Mouse (Mus musculus): ENCODE measurements around the gene Elmsan1. TPM values are rescaled to one million over a fixed set of nuclear protein-coding genes. Genes with fewer than 3 reads are reported as not detected.
A peak's percentile ranks its signal among the peaks of the same experiment; 100 is the strongest.

Gene Elmsan1
- polyA plus RNA-seq, 1 experiment from 2014 or later = 6.3 TPM

DNA sequence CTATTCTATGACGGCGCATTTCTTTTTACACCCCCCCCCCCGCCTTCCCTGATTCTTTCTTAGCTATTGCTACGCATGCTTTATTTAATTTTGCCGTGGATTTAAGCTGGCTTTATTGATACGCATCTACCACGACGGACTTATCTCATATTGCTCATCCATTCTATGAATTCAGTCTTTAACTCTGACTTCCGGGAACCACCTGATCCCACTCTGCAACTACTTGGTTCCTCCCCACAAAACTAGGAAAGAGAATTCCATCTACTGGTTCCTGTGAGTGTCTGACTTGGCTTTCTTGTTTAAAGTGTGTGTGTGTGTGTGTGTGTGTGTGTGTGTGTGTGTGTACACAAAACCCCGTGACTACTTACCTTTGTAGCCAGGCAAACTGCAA, 70.1 kb downstream of the Elmsan1 start:
- Histone ChIP-seq H3K4me2 (replicated peaks) (peak overlapping the region; percentile 94), H3K4me3 (peak overlapping the region; percentile 59), H3K27ac (no peak overlapping the region), H3K4me1 (peaks cover 19% of the 10 kb centered on the region), H3K9me3 (no peaks in the 10 kb centered on the region), H3K9ac (no peak overlapping the region), H3K27me3 (replicated peaks) (no peaks in the 10 kb centered on the region), H3K36me3 (peaks cover 17% of the 10 kb centered on the region)
- WGBS = 6% methylated on average over 10 of the region's 10 CpGs
- ATAC-seq (ENCODE audit: low FRiP score, low read depth) = 0 out of 2 replicates have a peak, but pooled peaks have one; percentile 26

DNA sequence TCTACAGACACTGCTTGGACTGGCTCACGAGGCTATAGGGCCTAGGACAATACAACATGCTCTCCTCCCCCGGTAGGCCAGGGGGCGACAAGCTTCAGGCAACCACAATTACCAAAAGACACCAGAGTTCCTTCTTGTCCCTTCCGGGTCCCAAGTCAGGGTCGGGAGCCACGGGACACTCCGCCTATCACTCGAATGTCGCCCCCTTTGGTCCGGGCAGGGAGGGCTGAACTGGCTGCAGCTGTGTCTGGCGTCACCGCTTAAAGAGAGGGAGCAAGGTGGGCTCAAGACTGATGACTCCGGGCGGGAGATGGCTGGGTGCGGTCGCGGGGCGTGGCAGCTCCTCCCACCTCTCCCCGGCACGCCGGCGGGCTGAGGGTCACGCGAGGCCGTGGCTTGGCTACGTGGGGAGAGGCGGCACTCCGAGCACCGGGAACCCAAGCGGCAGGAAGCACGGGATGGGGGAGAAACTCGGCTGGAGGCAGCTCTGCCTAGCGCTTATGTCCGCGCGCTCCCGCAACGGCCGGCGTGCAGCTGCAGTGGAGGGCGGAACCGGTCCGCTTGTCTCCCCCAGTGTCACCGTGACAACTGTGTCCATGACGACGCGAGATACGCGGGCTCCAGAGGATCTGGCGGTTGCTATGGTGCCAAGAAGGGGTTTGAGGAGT, 70.6 kb downstream of the Elmsan1 start, which contains the start of gene Pnma1:
Pnma1 (minus strand) TSS at position 536 of the 668 bp plus-strand sequence.
- Histone ChIP-seq H3K4me1 (peaks cover 19% of the 10 kb centered on the region), H3K27ac (no peak within 1 kb of the TSS), H3K9ac (peak within 1 kb of the TSS; percentile 68), H3K4me2 (replicated peaks) (peak within 1 kb of the TSS; percentile 94), H3K36me3 (peaks cover 14% of the 10 kb centered on the region), H3K4me3 (peak within 1 kb of the TSS; percentile 59), H3K9me3 (no peaks in the 10 kb centered on the region), H3K27me3 (replicated peaks) (no peaks in the 10 kb centered on the region)
- under 1% methylated on average over 50 of the region's 50 CpGs for WGBS
- ATAC-seq (ENCODE audit: low FRiP score, low read depth) = peak; percentile 94

DNA sequence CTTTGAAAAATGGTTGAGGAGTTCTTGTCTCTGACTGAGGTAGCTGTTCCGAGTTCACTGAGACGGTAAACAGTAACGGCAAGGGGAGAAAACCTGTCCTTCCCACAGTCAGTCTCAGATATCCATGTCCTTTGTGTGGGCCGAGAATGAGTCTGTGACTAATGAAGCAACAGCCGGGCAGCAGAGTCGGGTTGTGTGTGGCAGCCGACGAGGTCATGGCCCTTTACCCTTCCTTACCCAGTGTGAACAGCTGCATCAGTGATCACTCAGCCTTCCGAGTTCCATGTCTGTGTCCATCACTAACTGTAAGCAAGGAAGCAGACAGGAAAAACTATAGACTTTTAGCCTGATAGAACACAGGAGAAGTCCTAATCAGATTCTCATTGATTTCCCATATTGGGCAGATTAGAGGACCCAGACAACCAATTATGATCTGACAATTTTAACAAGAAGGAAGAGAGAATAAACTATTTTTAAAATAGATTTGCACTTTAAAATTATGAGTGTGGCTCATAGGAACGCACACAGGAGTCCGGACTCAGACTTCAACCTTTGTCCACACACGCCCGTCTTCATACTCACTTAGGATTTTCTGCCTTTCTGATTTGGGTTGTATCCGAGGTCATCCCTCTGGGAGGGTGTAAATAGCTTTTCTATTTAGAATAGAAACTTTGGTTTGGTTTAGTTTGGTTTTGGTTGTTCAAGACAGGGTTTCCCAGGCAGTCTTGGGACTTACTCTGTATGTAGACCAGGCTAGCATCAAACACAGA, 76.2 kb downstream of the Elmsan1 start:
- no peak for ATAC-seq (ENCODE audit: low FRiP score, low read depth)
- no peaks in the 10 kb centered on the region for H3K4me1 ChIP-seq

DNA sequence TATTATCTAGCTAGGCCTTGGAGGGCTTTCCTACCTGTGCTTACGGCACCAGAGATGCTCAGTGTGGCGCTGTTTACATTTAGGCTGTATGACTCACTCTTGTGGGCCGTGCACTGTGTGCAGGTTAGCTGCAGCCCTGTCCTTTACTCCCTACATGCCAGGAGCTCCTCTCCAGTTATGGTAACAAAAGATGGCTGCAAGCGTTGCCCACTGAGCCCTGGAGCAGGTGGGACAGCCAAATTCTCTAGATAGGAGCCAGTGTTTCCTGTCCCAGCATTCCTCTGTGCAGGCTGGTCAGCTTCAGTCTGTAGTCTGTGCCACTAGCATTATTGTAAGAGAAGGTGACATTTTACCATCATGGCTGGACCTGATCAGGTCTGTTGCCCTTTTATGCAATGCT, 77.4 kb downstream of the Elmsan1 start:
- Histone ChIP-seq H3K4me3 (no peak overlapping the region), H3K27ac (no peak overlapping the region), H3K9ac (no peak overlapping the region), H3K27me3 (replicated peaks) (no peaks in the 10 kb centered on the region), H3K4me2 (replicated peaks) (no peak overlapping the region), H3K9me3 (no peaks in the 10 kb centered on the region), H3K4me1 (no peaks in the 10 kb centered on the region), H3K36me3 (peaks cover 17% of the 10 kb centered on the region)
- WGBS = 88% methylated on average over 4 of the region's 4 CpGs
- ATAC-seq (ENCODE audit: low FRiP score, low read depth) = no peak

More for the DNA sequence above, 76.2 kb downstream of the Elmsan1 start:
- no peaks in the 10 kb centered on the region for H3K27me3 ChIP-seq (replicated peaks)
- no peak overlapping the region for H3K4me3 ChIP-seq
- H3K36me3 ChIP-seq = peaks cover 8% of the 10 kb centered on the region
- no peak overlapping the region for H3K9ac ChIP-seq
- WGBS = 42% methylated on average over 14 of the region's 14 CpGs
- no peak overlapping the region for H3K27ac ChIP-seq
- H3K4me2 ChIP-seq (replicated peaks) = no peak overlapping the region
- no peaks in the 10 kb centered on the region for H3K9me3 ChIP-seq

DNA sequence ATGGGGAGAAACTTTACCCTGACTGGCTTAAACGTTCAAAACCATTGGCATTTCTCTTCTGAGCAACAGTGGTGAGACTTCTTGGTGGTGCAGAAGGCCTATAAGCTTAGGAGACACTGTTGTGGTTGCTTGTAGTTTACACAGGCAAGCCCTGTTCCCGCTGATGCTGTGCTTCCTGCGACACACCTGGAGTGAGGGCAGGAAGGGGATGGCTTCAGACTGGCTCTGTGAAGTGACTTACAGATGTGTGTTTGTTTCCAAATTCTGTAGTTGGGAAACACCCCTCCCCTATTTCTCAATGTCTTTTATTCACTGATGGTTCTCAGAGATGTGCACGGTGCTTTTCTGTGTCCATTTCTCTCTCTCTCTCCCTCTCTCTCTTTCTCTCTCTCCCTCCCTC, 78.5 kb downstream of the Elmsan1 start:
- ATAC-seq (ENCODE audit: low FRiP score, low read depth) = no peak
- WGBS = 71% methylated on average over 4 of the region's 4 CpGs

DNA sequence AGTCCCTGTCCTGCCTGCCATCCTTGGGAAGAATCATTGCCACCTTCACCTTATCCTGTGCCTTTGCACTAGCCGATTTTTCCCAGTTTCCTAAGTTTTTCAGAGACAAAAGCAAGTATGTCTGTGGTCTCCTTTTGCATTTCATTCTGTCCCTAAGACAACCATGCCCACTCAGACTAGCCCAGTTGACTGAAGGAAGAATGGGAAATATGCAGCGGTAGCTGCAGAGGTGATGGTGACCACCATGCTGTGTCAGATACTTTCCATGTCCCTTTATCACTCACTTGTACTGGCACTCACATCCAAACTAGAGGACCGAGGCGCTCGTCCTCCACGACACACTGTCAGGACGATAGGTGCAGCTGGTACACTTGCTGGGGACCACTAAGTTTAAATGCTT, 81.5 kb downstream of the Elmsan1 start:
- WGBS = 93% methylated on average over 7 of the region's 7 CpGs
- ATAC-seq (ENCODE audit: low FRiP score, low read depth) = no peak
- no peak overlapping the region for H3K4me3 ChIP-seq
- no peaks in the 10 kb centered on the region for H3K27me3 ChIP-seq (replicated peaks)
- peaks cover 20% of the 10 kb centered on the region for H3K36me3 ChIP-seq
- H3K4me1 ChIP-seq = no peaks in the 10 kb centered on the region
- no peak overlapping the region for H3K27ac ChIP-seq
- H3K9me3 ChIP-seq = no peaks in the 10 kb centered on the region
- H3K4me2 ChIP-seq (replicated peaks) = no peak overlapping the region
- H3K9ac ChIP-seq = no peak overlapping the region

More for the DNA sequence above, 78.5 kb downstream of the Elmsan1 start:
- no peaks in the 10 kb centered on the region for H3K4me1 ChIP-seq
- no peaks in the 10 kb centered on the region for H3K27me3 ChIP-seq (replicated peaks)
- H3K4me3 ChIP-seq = no peak overlapping the region
- no peak overlapping the region for H3K27ac ChIP-seq
- H3K4me2 ChIP-seq (replicated peaks) = no peak overlapping the region
- H3K9me3 ChIP-seq = no peaks in the 10 kb centered on the region
- H3K9ac ChIP-seq = no peak overlapping the region
- H3K36me3 ChIP-seq = peaks cover 18% of the 10 kb centered on the region

DNA sequence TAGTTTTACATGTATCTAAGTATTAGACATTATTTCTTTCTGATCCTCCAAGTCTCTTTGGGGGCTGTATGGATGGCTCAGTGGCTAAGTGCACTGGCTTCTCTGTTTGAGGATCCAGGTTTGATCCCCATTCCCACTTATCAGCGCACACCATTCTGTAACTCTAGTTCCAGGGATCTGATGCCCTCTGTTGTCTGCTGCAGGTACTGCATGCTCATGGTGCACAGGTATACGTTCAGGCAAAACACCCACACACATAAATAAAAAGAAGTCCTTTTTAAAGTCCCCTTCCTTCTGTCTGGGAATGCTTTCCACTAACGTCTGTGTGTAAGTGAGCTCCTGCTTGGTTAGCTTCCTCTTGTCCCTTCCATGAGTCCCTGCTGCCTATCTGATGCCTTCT, 86.4 kb downstream of the Elmsan1 start:
- no peak for ATAC-seq (ENCODE audit: low FRiP score, low read depth)
- Histone ChIP-seq H3K36me3 (peaks cover 36% of the 10 kb centered on the region), H3K27me3 (replicated peaks) (no peaks in the 10 kb centered on the region), H3K4me1 (no peaks in the 10 kb centered on the region), H3K9ac (no peak overlapping the region), H3K27ac (no peak overlapping the region), H3K4me3 (no peak overlapping the region), H3K9me3 (no peaks in the 10 kb centered on the region), H3K4me2 (replicated peaks) (no peak overlapping the region)
- WGBS = 62% methylated on average over 3 of the region's 3 CpGs

DNA sequence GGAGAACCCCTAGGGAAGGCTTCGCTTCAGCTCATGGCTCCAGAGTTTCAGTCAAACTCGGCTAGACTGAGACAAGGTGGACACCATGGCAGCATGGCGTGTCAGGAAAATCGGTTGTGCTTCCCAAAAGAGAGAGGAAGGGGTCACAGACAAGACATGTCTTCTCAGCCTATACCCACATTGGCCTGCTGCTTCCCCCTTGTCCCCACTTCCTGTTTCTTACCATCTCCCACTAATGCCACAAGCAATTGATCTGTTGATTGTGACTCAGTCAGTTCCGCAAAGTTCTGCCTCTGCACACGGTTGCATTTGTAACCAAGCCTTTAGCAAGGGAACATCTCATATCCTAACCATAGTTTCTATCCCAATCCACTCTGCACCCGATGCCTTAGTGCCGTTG, 88.8 kb downstream of the Elmsan1 start:
- Histone ChIP-seq H3K9ac (no peak overlapping the region), H3K4me3 (no peak overlapping the region), H3K4me1 (no peaks in the 10 kb centered on the region), H3K27me3 (replicated peaks) (no peaks in the 10 kb centered on the region), H3K4me2 (replicated peaks) (no peak overlapping the region), H3K36me3 (peaks cover 35% of the 10 kb centered on the region), H3K9me3 (no peaks in the 10 kb centered on the region), H3K27ac (no peak overlapping the region)
- 94% methylated on average over 8 of the region's 8 CpGs for WGBS
- no peak for ATAC-seq (ENCODE audit: low FRiP score, low read depth)

DNA sequence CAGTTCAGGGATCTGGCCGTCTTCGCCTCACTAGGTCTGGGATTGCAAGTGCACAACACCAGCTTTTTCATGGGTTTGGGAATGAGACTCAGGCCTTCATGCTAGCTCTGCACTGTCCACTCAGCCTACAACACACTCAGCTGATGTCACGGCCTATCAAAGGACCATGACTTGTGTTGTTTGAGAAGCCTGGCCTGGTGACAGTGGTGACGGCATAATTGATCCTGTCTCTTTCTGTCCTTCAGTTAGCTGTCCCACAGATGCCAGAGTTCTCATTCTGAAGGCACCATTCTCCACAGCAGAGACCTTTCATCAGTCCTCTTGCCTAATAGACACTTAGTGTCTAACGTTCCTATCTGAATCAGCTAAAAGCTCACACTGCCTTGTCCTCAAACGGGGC, 90.1 kb downstream of the Elmsan1 start:
- 81% methylated on average over 6 of the region's 6 CpGs for WGBS
- peaks cover 36% of the 10 kb centered on the region for H3K36me3 ChIP-seq
- no peak overlapping the region for H3K27ac ChIP-seq
- no peak overlapping the region for H3K9ac ChIP-seq
- H3K4me3 ChIP-seq = no peak overlapping the region
- no peak for ATAC-seq (ENCODE audit: low FRiP score, low read depth)
- H3K27me3 ChIP-seq (replicated peaks) = no peaks in the 10 kb centered on the region
- no peaks in the 10 kb centered on the region for H3K4me1 ChIP-seq
- no peaks in the 10 kb centered on the region for H3K9me3 ChIP-seq
- no peak overlapping the region for H3K4me2 ChIP-seq (replicated peaks)

DNA sequence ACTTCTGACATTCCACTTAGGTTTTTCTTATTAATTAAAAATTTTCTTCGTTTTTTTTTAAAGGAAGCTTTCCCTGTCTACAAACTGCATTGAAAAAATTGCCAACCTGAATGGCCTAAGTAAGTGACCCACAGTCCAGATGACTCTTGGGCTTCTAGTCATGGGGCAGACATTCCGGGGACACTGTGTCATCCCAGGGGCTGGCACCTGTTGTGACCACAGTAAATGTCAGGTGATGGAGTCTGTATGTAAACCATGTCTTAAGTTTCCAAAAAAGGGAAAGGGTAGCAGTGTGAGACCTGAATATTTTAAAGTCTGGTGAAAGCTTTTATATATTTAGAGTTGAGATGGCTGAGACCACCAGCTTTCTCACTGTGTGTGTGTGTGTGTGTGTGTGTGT, 91.8 kb downstream of the Elmsan1 start:
- no peaks in the 10 kb centered on the region for H3K4me1 ChIP-seq
- H3K9ac ChIP-seq = no peak overlapping the region
- no peak overlapping the region for H3K27ac ChIP-seq
- H3K9me3 ChIP-seq = no peaks in the 10 kb centered on the region
- no peak overlapping the region for H3K4me2 ChIP-seq (replicated peaks)
- no peak for ATAC-seq (ENCODE audit: low FRiP score, low read depth)
- no peak overlapping the region for H3K4me3 ChIP-seq
- no peaks in the 10 kb centered on the region for H3K27me3 ChIP-seq (replicated peaks)
- H3K36me3 ChIP-seq = peaks cover 32% of the 10 kb centered on the region
- WGBS = 75% methylated on average over 2 of the region's 2 CpGs

DNA sequence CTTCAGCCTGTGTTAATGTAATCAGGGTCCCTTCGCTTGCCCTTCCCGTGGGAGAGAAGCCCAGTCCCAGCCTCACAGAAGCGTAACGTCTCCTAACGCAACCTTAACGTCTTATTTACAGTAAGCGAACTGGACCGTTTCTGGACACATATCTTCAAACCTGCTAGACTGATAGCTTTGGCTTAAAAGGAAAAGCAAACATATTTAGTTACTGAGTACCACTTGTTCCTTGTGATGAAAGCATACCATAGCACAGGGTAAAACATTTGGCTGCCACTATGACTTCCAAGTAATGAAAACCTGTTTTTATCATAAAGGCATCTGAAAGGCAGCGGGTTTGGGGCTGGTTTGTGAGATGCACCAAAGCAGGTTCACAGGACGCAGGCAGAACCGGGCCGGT, 92.8 kb downstream of the Elmsan1 start:
- WGBS = 81% methylated on average over 12 of the region's 12 CpGs
- Histone ChIP-seq H3K4me2 (replicated peaks) (no peak overlapping the region), H3K9me3 (no peaks in the 10 kb centered on the region)

DNA sequence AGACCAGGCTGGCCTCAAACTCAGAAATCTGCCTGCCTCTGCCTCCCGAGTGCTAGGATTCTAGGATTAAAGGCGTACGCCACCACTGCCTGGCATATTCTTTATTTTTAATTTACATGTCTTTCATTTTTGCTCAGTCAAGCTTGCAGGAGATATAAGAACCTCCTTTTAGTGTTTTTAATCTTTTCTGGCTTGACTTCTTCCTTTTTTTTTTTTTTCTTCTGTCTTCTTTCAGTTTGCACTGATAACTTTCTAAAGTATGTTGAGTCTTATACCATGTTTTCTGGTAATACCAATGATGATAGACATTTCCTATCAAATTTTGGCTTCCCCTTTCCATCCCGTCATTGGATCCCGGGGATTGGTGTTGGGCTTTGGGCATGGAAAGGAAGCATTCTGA, 99.1 kb downstream of the Elmsan1 start:
- no peak overlapping the region for H3K27ac ChIP-seq
- WGBS = 98% methylated on average over 5 of the region's 5 CpGs
- no peaks in the 10 kb centered on the region for H3K27me3 ChIP-seq (replicated peaks)
- H3K36me3 ChIP-seq = no peaks in the 10 kb centered on the region
- H3K9ac ChIP-seq = no peak overlapping the region
- H3K4me3 ChIP-seq = no peak overlapping the region
- no peak for ATAC-seq (ENCODE audit: low FRiP score, low read depth)
- H3K4me1 ChIP-seq = peaks cover 8% of the 10 kb centered on the region
- H3K4me2 ChIP-seq (replicated peaks) = no peak overlapping the region
- H3K9me3 ChIP-seq = no peaks in the 10 kb centered on the region

More for the DNA sequence above, 92.8 kb downstream of the Elmsan1 start:
- Histone ChIP-seq H3K27me3 (replicated peaks) (no peaks in the 10 kb centered on the region), H3K4me1 (no peaks in the 10 kb centered on the region), H3K27ac (no peak overlapping the region), H3K4me3 (no peak overlapping the region), H3K36me3 (peaks cover 26% of the 10 kb centered on the region; the same call in 1 of the 2 replicates), H3K9ac (no peak overlapping the region)
- no peak for ATAC-seq (ENCODE audit: low FRiP score, low read depth)

Measured in neural tube, embryonic 12.5 days (tissue).